Mouse (Mus musculus): ENCODE measurements at regions not wholly inside any gene's neighbourhood (a gene's known extent, or its start where the extent isn't known, plus 50 kb on each side); places are given as distances from the start of the nearest gene placed in this dataset.

GRCm38 (mm10) chr7:70164691-70165193 lies 201.8 kb downstream of the Nr2f2 start:
- TF ChIP-seq CTCF (IDR thresholded peaks at IDR 0.05; ENCODE audit: borderline replicate concordance, insufficient read depth, low read length) (no peak), POLR2A (IDR thresholded peaks at IDR 0.05; ENCODE audit: low read depth, low read length) (no peak)

All from embryonic fibroblast, embryonic 13.5 days (primary cell).